ENCODE assay signal across 8 mouse cellular contexts in the genomic region with DNA sequence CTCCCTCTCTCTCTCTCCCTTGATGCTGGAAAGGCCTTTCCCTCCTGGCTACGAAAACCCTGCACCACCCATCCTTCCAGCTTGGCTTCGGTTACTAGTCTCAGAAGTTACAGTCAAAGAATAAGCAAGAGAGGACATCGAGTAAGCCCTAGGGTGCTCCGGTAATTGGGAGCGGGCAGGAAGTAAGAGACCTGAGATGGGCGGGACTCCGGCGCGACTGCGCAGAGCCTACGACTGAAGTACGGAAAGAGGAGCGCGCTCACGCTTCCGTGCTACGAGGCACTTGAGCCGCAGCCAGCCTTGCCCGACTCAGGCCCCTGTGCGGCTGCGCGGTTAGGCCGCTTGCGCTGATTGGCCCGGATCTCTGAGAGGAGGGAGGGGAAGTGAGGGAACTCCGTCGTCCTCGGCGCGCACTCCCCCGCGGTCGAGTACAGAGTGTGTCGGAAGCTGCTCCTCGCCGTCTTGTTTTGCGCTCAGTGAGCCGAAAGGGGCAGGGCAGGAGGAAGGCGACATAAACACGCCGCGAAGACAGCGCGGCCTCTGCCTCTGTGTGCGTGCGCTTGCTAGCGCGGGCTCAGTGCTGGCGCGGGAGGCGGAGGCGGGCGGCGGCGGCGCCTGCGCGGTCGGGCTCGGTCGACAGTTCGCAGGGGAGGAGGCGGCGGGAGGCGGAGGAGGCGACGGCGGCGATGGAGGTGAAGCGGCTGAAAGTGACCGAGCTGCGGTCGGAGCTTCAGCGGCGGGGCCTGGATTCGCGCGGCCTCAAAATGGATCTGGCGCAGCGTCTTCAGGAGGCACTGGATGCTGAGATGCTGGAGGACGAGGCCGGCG. TPM values are rescaled to one million over a fixed set of nuclear protein-coding genes. Genes with fewer than 3 reads are reported as not detected.
DNase-seq lines count a peak whose midpoint lies in the region; ATAC-seq and TF ChIP-seq lines count a peak whose summit lies in the region.

Gene Hnrnpul2 (plus strand): TSS at position 415 of the 828 bp plus-strand sequence.

- no peak for TF ChIP-seq CTCF in heart, adult 2 months (IDR thresholded peaks at IDR 0.05)

- peak within 1 kb of the TSS; percentile 92 for H3K4me2 ChIP-seq in embryonic facial prominence, embryonic 14.5 days (ENCODE audit: low read depth, low read length)
- H3K4me2 ChIP-seq in limb, embryonic 13.5 days (replicated peaks): peak within 1 kb of the TSS; percentile 85
- H3K4me2 ChIP-seq in midbrain, embryonic 16.5 days (ENCODE audit: low read length): peak within 1 kb of the TSS; percentile 100

- peak; percentile 97 for TF ChIP-seq POLR2A in heart, adult 2 months (IDR thresholded peaks at IDR 0.05; ENCODE audit: insufficient read depth, low read depth, low read length)

- H3K27me3 ChIP-seq in embryonic facial prominence, embryonic 14.5 days (replicated peaks; ENCODE audit: control insufficient read depth, insufficient read depth, low read length): no peaks in the 10 kb centered on the region
- H3K27me3 ChIP-seq in heart, adult 2 months (ENCODE audit: control insufficient read depth, insufficient read depth, low read length): no peaks in the 10 kb centered on the region
- H3K27me3 ChIP-seq in limb, embryonic 13.5 days: no peaks in the 10 kb centered on the region
- H3K27me3 ChIP-seq in midbrain, embryonic 16.5 days (ENCODE audit: control insufficient read depth, insufficient read depth, low read depth, low read length): no peaks in the 10 kb centered on the region

- peak; percentile 96 for ATAC-seq in embryonic facial prominence, embryonic 14.5 days (ENCODE audit: low read depth)
- ATAC-seq in limb, embryonic 13.5 days (ENCODE audit: low FRiP score, low read depth): peak; percentile 96
- peak; percentile 96 for ATAC-seq in midbrain, embryonic 16.5 days

- under 1% methylated on average over 63 of the region's 83 CpGs for WGBS in embryonic facial prominence, embryonic 14.5 days
- under 1% methylated on average over 83 of the region's 83 CpGs for WGBS in heart, adult 2 months
- under 1% methylated on average over 83 of the region's 83 CpGs for WGBS in limb, embryonic 13.5 days
- under 1% methylated on average over 75 of the region's 83 CpGs for WGBS in midbrain, embryonic 16.5 days

- no peaks in the 10 kb centered on the region for H3K9me3 ChIP-seq in embryonic facial prominence, embryonic 14.5 days (ENCODE audit: control insufficient read depth, low read length)
- no peaks in the 10 kb centered on the region for H3K9me3 ChIP-seq in limb, embryonic 13.5 days
- no peaks in the 10 kb centered on the region for H3K9me3 ChIP-seq in midbrain, embryonic 16.5 days (replicated peaks; ENCODE audit: control insufficient read depth, low read length, poor library complexity, severe bottlenecking)

- peak within 1 kb of the TSS; percentile 99 for H3K27ac ChIP-seq in embryonic facial prominence, embryonic 14.5 days (replicated peaks; ENCODE audit: low read depth, low read length)
- H3K27ac ChIP-seq in heart, adult 2 months: peak within 1 kb of the TSS; percentile 97
- H3K27ac ChIP-seq in limb, embryonic 13.5 days: peak within 1 kb of the TSS; percentile 99
- peak within 1 kb of the TSS; percentile 97 for H3K27ac ChIP-seq in midbrain, embryonic 16.5 days (ENCODE audit: low read length)

- peaks cover 1% of the 10 kb centered on the region; the same call in 1 of the 2 replicates for H3K79me2 ChIP-seq in heart, adult 2 months (replicated peaks; ENCODE audit: control insufficient read depth, insufficient read depth, low read length)

- peak within 1 kb of the TSS; percentile 97 for H3K4me3 ChIP-seq in embryonic facial prominence, embryonic 14.5 days (ENCODE audit: low read depth, low read length)
- peak within 1 kb of the TSS; percentile 86 for H3K4me3 ChIP-seq in heart, adult 2 months
- H3K4me3 ChIP-seq in limb, embryonic 13.5 days: peak within 1 kb of the TSS; percentile 100
- peak within 1 kb of the TSS; percentile 99 for H3K4me3 ChIP-seq in midbrain, embryonic 16.5 days (ENCODE audit: low read depth, low read length)

- TF ChIP-seq EP300 in heart, adult 2 months (IDR thresholded peaks at IDR 0.05; ENCODE audit: insufficient read depth, low read depth, low read length): 0 out of 2 replicates have a peak, but pooled peaks have one; percentile 11

- H3K9ac ChIP-seq in embryonic facial prominence, embryonic 14.5 days (ENCODE audit: low read depth, low read length): peak within 1 kb of the TSS; percentile 96
- H3K9ac ChIP-seq in heart, adult 2 months (ENCODE audit: low read depth, low read length): peak within 1 kb of the TSS; percentile 93
- H3K9ac ChIP-seq in limb, embryonic 13.5 days: peak within 1 kb of the TSS; percentile 99
- peak within 1 kb of the TSS; percentile 74 for H3K9ac ChIP-seq in midbrain, embryonic 16.5 days (ENCODE audit: low read depth, low read length)

- H3K4me1 ChIP-seq in embryonic facial prominence, embryonic 14.5 days (ENCODE audit: control insufficient read depth, insufficient read depth, low read length): peaks cover 26% of the 10 kb centered on the region
- H3K4me1 ChIP-seq in heart, adult 2 months (ENCODE audit: control insufficient read depth, insufficient read depth, low read length): peaks cover 7% of the 10 kb centered on the region
- peaks cover 48% of the 10 kb centered on the region for H3K4me1 ChIP-seq in limb, embryonic 13.5 days
- peaks cover 50% of the 10 kb centered on the region for H3K4me1 ChIP-seq in midbrain, embryonic 16.5 days (ENCODE audit: control insufficient read depth, insufficient read depth, low read length)

- peak; percentile 99 for DNase-seq in 3134 (ENCODE audit: extremely low read depth, insufficient read length, low spot score)
- DNase-seq in adrenal gland, postnatal 4 days (ENCODE audit: low spot score in 2 of 2): peak; percentile 95 to 97
- peak; percentile 100 for DNase-seq in embryonic facial prominence, embryonic 14.5 days (ENCODE audit: low spot score)
- DNase-seq in heart, adult 2 months: peak; percentile 98 to 99
- peak; percentile 98 to 99 for DNase-seq in kidney, adult 8-10 months
- DNase-seq in spleen, postnatal 10 days (ENCODE audit: low spot score in 2 of 2): peak; percentile 94 to 97

- peaks cover 44% of the 10 kb centered on the region for H3K36me3 ChIP-seq in embryonic facial prominence, embryonic 14.5 days (ENCODE audit: control insufficient read depth, insufficient read depth, low read length)
- H3K36me3 ChIP-seq in heart, adult 2 months (ENCODE audit: control insufficient read depth, insufficient read depth, low read length): peaks cover 27% of the 10 kb centered on the region
- H3K36me3 ChIP-seq in limb, embryonic 13.5 days: peaks cover 42% of the 10 kb centered on the region
- H3K36me3 ChIP-seq in midbrain, embryonic 16.5 days (ENCODE audit: control insufficient read depth, insufficient read depth, low read length): peaks cover 6% of the 10 kb centered on the region

- intact Hi-C loops in heart, adult 2 months (cut with DNase I): loop anchor here (2.0 to 5.0 kb wide), 6 partner anchors 17 to 98 kb away; partner anchors contain the start of genes 1700092M07Rik, Ganab, Nxf1 and Slc3a2

RNA-seq across cellular contexts. Expression of gene Hnrnpul2, which starts in this region (rescaled TPM):
- 10 to 100 TPM; 73.5 to 83.1 TPM for total RNA-seq in adrenal gland, postnatal 4 days (2021)
- polyA plus RNA-seq in embryonic facial prominence, embryonic 14.5 days (2014; fragmentation: Nextera tagmentation; extraction: Ambion mirVana): 7.8 and 9.2 TPM in 2 replicates
- total RNA-seq in heart, adult 2 months (2021): 10 to 100 TPM; 44.7 to 47.5 TPM
- polyA plus RNA-seq in heart, adult 2 months (2012; rRNA removed): 12.4 and 23.2 TPM in 2 replicates
- 5.9 and 6.3 TPM in 2 replicates for polyA plus RNA-seq in limb, embryonic 13.5 days (2015; fragmentation: Nextera tagmentation; extraction: Ambion mirVana)
- polyA plus RNA-seq in midbrain, embryonic 16.5 days (2015; fragmentation: Nextera tagmentation; extraction: Ambion mirVana): 5.3 and 6.2 TPM in 2 replicates

Comparison
In these comparisons a context has a peak if more than half of its experiments do, and no peak if none do; other contexts are left out.
1. Peak in every context shown above with its lines: DNase-seq, ATAC-seq, H3K4me3 ChIP-seq and H3K27ac ChIP-seq.